Mouse (Mus musculus) limb, embryonic 12.5 days (tissue): Measurements from ENCODE around the gene Gcg. TPM values are rescaled to one million over a fixed set of nuclear protein-coding genes. Genes with fewer than 3 reads are reported as not detected.

Experiments
- ATAC-seq: fragments of 200-750 bp; cut with Nextera tagmentation; 2 replicates; pipeline ENCODE4 v1.8.0; 2017; ENCODE audit warnings: low read depth, moderate TSS enrichment; ENCODE audit not compliant: insufficient number of reproducible peaks, insufficient read depth, low FRiP score, low TSS enrichment
- H3K27ac ChIP-seq: fragments of 300-500 bp; sonication (generic); 2 replicates; pipeline ENCODE4 v1.5.1; 2016; ENCODE audit warnings: mild to moderate bottlenecking, moderate library complexity
- H3K27me3 ChIP-seq: fragments of 300-500 bp; sonication (generic); 2 replicates; pipeline ENCODE4 v1.6.1; 2016; ENCODE audit warnings: mild to moderate bottlenecking, moderate library complexity
- H3K36me3 ChIP-seq: fragments of 300-500 bp; sonication (generic); 2 replicates; pipeline ENCODE4 v1.6.1; 2016; ENCODE audit warnings: mild to moderate bottlenecking, moderate library complexity
- H3K4me1 ChIP-seq: fragments of 300-500 bp; sonication (generic); replicated peaks from 2 replicates; pipeline ENCODE4 v1.6.1; 2016
- H3K4me2 ChIP-seq: fragments of 300-500 bp; sonication (generic); 2 replicates; pipeline ENCODE4 v1.6.1; 2016; ENCODE audit warnings: mild to moderate bottlenecking, moderate library complexity
- H3K4me3 ChIP-seq: fragments of 300-500 bp; sonication (generic); replicated peaks from 2 replicates; pipeline ENCODE4 v1.5.1; 2016; ENCODE audit warnings: mild to moderate bottlenecking
- H3K9ac ChIP-seq: fragments of 300-500 bp; sonication (generic); replicated peaks from 2 replicates; pipeline ENCODE4 v1.6.1; 2016; ENCODE audit warnings: mild to moderate bottlenecking, moderate library complexity
- H3K9me3 ChIP-seq: fragments of 300-500 bp; sonication (generic); 2 replicates; pipeline ENCODE4 v1.6.1; 2016; ENCODE audit warnings: mild to moderate bottlenecking, moderate library complexity
- WGBS: fragments of 180-500 bp; shearing (Covaris S2); methylation state at CpG from one replicate; pipeline ENCODE4 v1.1.7; 2016; 5-methylcytosine and 5-hydroxymethylcytosine counted together
- polyA plus RNA-seq: library from polyadenylated mRNA; unstranded; fragments of >200 nt; fragmentation: Nextera tagmentation; extraction: Ambion mirVana; gene quantifications from 2 replicates; pipeline ENCODE4 v1.2.1, GENCODE M21; 2016

Gcg gene
- polyA plus RNA-seq, 1 experiment from 2014 or later, result 0.44 TPM

GRCm38 (mm10) chr2:62459241-62460174 is 23.9 kb downstream of the Gcg start:
- no peak for ATAC-seq
- H3K27ac ChIP-seq, result no peak overlapping the region
- no peak overlapping the region for H3K9ac ChIP-seq
- no peaks in the 10 kb centered on the region for H3K9me3 ChIP-seq
- H3K27me3 ChIP-seq, result peaks cover 8% of the 10 kb centered on the region; the same call in 1 of the 2 replicates
- peaks cover 13% of the 10 kb centered on the region; the same call in 1 of the 2 replicates for H3K4me1 ChIP-seq
- no peaks in the 10 kb centered on the region for H3K36me3 ChIP-seq
- no peak overlapping the region for H3K4me2 ChIP-seq
- 45% methylated on average over 18 of the region's 18 CpGs for WGBS
- H3K4me3 ChIP-seq, result no peak overlapping the region

- Histone ChIP-seq H3K36me3 (no peaks in the 10 kb centered on the region), H3K4me2 (no peak overlapping the region), H3K27ac (no peak overlapping the region), H3K9me3 (no peaks in the 10 kb centered on the region), H3K9ac (no peak overlapping the region), H3K27me3 (peaks cover 8% of the 10 kb centered on the region; the same call in 1 of the 2 replicates), H3K4me3 (no peak overlapping the region), H3K4me1 (peaks cover 13% of the 10 kb centered on the region; the same call in 1 of the 2 replicates)
- WGBS, result 46% methylated on average over 9 of the region's 9 CpGs
- ATAC-seq, result no peak
Observed at GRCm38 (mm10) chr2:62458070-62458469, 25.4 kb downstream of the Gcg start.

- WGBS, result 83% methylated on average over 11 of the region's 11 CpGs
- H3K27me3 ChIP-seq, result peaks cover 8% of the 10 kb centered on the region; the same call in 1 of the 2 replicates
- H3K4me1 ChIP-seq, result peaks cover 7% of the 10 kb centered on the region; the same call in 1 of the 2 replicates
- H3K9me3 ChIP-seq, result no peaks in the 10 kb centered on the region
- no peaks in the 10 kb centered on the region for H3K36me3 ChIP-seq
- H3K4me2 ChIP-seq, result no peak overlapping the region
- no peak overlapping the region for H3K9ac ChIP-seq
- no peak overlapping the region for H3K4me3 ChIP-seq
- ATAC-seq, result no peak
- H3K27ac ChIP-seq, result no peak overlapping the region
Observed at GRCm38 (mm10) chr2:62454991-62455390, 28.5 kb downstream of the Gcg start.

- H3K27me3 ChIP-seq, result peaks cover 4% of the 10 kb centered on the region; the same call in 1 of the 2 replicates
- no peak overlapping the region for H3K4me2 ChIP-seq
- H3K36me3 ChIP-seq, result no peaks in the 10 kb centered on the region
- no peak overlapping the region for H3K4me3 ChIP-seq
- 88% methylated on average over 6 of the region's 6 CpGs for WGBS
- ATAC-seq, result no peak
- no peaks in the 10 kb centered on the region for H3K9me3 ChIP-seq
- no peak overlapping the region for H3K9ac ChIP-seq
- no peak overlapping the region for H3K27ac ChIP-seq
- H3K4me1 ChIP-seq, result no peaks in the 10 kb centered on the region
Observed at GRCm38 (mm10) chr2:62454033-62454432, 29.4 kb downstream of the Gcg start.

GRCm38 (mm10) chr2:62450364-62450763 is 33.1 kb downstream of the Gcg start:
- Histone ChIP-seq H3K4me2 (no peak overlapping the region), H3K4me3 (no peak overlapping the region), H3K27ac (no peak overlapping the region), H3K9me3 (no peaks in the 10 kb centered on the region), H3K4me1 (no peaks in the 10 kb centered on the region), H3K36me3 (no peaks in the 10 kb centered on the region), H3K27me3 (no peaks in the 10 kb centered on the region), H3K9ac (no peak overlapping the region)
- 86% methylated on average over 6 of the region's 6 CpGs for WGBS
- ATAC-seq, result no peak

GRCm38 (mm10) chr2:62449692-62450346 is 33.6 kb downstream of the Gcg start:
- H3K27ac ChIP-seq, result no peak overlapping the region
- H3K4me3 ChIP-seq, result no peak overlapping the region
- no peak overlapping the region for H3K9ac ChIP-seq
- H3K4me2 ChIP-seq, result no peak overlapping the region
- no peaks in the 10 kb centered on the region for H3K36me3 ChIP-seq
- H3K9me3 ChIP-seq, result no peaks in the 10 kb centered on the region
- no peaks in the 10 kb centered on the region for H3K4me1 ChIP-seq
- no peak for ATAC-seq
- WGBS, result 85% methylated on average over 5 of the region's 5 CpGs
- H3K27me3 ChIP-seq, result no peaks in the 10 kb centered on the region

GRCm38 (mm10) chr2:62440802-62441544 is 42.5 kb downstream of the Gcg start:
- Histone ChIP-seq H3K4me2 (peak overlapping the region; percentile 6; the same call in 1 of the 2 replicates), H3K27ac (no peak overlapping the region), H3K36me3 (no peaks in the 10 kb centered on the region), H3K4me1 (no peaks in the 10 kb centered on the region), H3K4me3 (no peak overlapping the region), H3K9me3 (no peaks in the 10 kb centered on the region), H3K9ac (no peak overlapping the region), H3K27me3 (no peaks in the 10 kb centered on the region)
- 70% methylated on average over 13 of the region's 13 CpGs for WGBS
- peak; percentile 47 for ATAC-seq

- ATAC-seq, result no peak
- Histone ChIP-seq H3K9me3 (no peaks in the 10 kb centered on the region), H3K27ac (no peak overlapping the region), H3K36me3 (no peaks in the 10 kb centered on the region), H3K4me2 (no peak overlapping the region), H3K27me3 (no peaks in the 10 kb centered on the region), H3K9ac (no peak overlapping the region), H3K4me1 (no peaks in the 10 kb centered on the region), H3K4me3 (no peak overlapping the region)
- 80% methylated on average over 4 of the region's 4 CpGs for WGBS
Observed at GRCm38 (mm10) chr2:62440083-62440482, 43.4 kb downstream of the Gcg start.

GRCm38 (mm10) chr2:62431245-62431795 is 52.1 kb downstream of the Gcg start:
- Histone ChIP-seq H3K36me3 (no peaks in the 10 kb centered on the region), H3K4me1 (no peaks in the 10 kb centered on the region), H3K27me3 (no peaks in the 10 kb centered on the region), H3K4me3 (no peak overlapping the region), H3K9me3 (no peaks in the 10 kb centered on the region), H3K4me2 (no peak overlapping the region), H3K9ac (no peak overlapping the region), H3K27ac (no peak overlapping the region)
- ATAC-seq, result no peak
- 84% methylated on average over 8 of the region's 8 CpGs for WGBS

- no peak for ATAC-seq
Observed at GRCm38 (mm10) chr2:62425941-62426340, 57.5 kb downstream of the Gcg start.

More at GRCm38 (mm10) chr2:62425941-62426340, 57.5 kb downstream of the Gcg start:
- Histone ChIP-seq H3K36me3 (no peaks in the 10 kb centered on the region), H3K4me2 (no peak overlapping the region), H3K27me3 (no peaks in the 10 kb centered on the region), H3K27ac (no peak overlapping the region), H3K9ac (no peak overlapping the region), H3K4me1 (0 out of 2 replicates have a peak, but pooled peaks cover 5% of the 10 kb centered on the region), H3K9me3 (no peaks in the 10 kb centered on the region), H3K4me3 (no peak overlapping the region)
- 90% methylated on average over 3 of the region's 3 CpGs for WGBS
